Mouse (Mus musculus): ENCODE measurements around the gene Brd1.

DNA sequence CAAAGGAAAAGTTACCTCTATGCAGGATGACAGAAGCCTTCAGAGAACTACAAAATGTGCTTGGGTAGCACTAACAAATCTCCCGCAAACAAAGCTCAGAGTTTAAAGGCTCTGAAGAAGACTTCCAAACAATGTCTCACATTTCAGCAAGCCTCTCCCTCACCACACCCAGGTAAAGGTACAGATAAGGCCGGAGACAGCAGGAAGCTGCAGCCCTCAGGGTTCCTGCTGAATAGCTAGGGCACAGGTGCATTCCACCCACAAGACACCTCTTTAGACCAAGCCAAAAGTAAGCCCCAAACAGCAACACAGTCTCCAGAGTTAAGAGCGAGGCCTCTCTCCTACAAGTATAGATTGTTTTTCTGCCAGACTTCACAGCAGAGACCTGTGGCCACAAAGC, 3.3 kb downstream of the Brd1 start:
- no peak for TF ChIP-seq POLR2A (IDR thresholded peaks at IDR 0.05; ENCODE audit: borderline replicate concordance, insufficient read depth, low read length)
- TF ChIP-seq CTCF (IDR thresholded peaks at IDR 0.05; ENCODE audit: borderline replicate concordance, insufficient read depth, low read depth, low read length) = no peak

Measured in cerebellum, adult 2 months (tissue).